Mouse (Mus musculus) cerebellum, adult 2 months (tissue): ENCODE measurements around the gene Eno2.

Experiments
- CTCF ChIP-seq: fragments of 200-500 bp; IDR thresholded peaks from 2 replicates; pipeline ENCODE4 v1.5.1; 2011; ENCODE audit warnings: low read depth, mild to moderate bottlenecking, control low read depth, low read length, moderate library complexity, borderline replicate concordance; ENCODE audit not compliant: insufficient read depth
- POLR2A ChIP-seq: fragments of 200-500 bp; IDR thresholded peaks from 2 replicates; pipeline ENCODE4 v1.6.1; 2011; ENCODE audit warnings: low read length, control low read depth, borderline replicate concordance; ENCODE audit not compliant: insufficient read depth

DNA sequence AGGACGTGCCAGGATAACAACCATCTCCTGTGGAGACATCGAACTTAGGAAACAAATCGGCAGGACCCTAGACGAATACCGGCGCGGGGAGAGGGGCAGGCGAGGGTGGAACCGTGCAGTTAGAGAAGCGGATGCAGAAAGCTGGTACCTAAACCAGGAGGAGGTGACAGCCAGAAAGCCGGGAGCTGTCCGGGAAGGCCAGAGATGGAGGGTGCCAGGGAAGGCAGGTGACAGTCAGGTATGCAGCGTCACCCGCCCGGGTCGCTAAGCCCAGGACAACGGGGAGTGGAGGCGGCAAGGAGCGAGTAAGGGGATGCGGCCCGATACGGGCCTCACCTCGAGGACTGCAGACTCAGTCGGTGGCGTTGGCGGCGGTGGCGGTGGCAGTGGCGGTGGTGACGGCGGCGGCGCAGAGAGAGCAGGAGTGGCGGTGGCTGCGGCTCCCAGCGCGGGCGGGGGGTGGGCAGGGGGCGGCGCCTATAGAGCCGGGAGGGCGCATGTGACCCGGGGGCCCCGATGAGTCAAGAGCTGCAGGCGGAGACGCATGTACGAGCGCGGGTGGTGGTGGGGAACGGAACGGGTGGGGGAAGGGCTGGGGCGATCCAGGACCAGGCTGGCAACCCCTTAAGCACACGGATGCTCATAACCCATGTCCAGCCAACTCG is at the start of gene Eno2:
- TF ChIP-seq POLR2A = peak; percentile 69
- no peak for TF ChIP-seq CTCF
